Mouse (Mus musculus) lung, adult 2 months (tissue): ENCODE measurements around the gene Chd2.

Experiments used
- CTCF ChIP-seq: fragments of 200-500 bp; IDR thresholded peaks from 2 replicates; pipeline ENCODE4 v1.5.1; 2011; ENCODE audit warnings: mild to moderate bottlenecking, low read length, control low read depth; ENCODE audit not compliant: insufficient read depth
- POLR2A ChIP-seq: fragments of 200-500 bp; IDR thresholded peaks from 2 replicates; pipeline ENCODE4 v1.6.1; 2011; ENCODE audit warnings: low read depth, mild to moderate bottlenecking, control low read depth, low read length, borderline replicate concordance; ENCODE audit errors: extremely low read depth

GRCm38 (mm10) chr7:73389419-73389818 is 152.2 kb downstream of the Chd2 start:
- TF ChIP-seq CTCF (no peak), POLR2A (no peak)
